Mouse (Mus musculus) limb, embryonic 14.5 days (tissue): ENCODE measurements around the gene Nubp2. TPM values are rescaled to one million over a fixed set of nuclear protein-coding genes. Genes with fewer than 3 reads are reported as not detected.

Source experiments
- ATAC-seq: fragments of 200-750 bp; cut with Nextera tagmentation; 2 replicates; pipeline ENCODE4 v1.8.0; 2017; ENCODE audit warnings: low read depth, moderate number of reproducible peaks, moderate TSS enrichment; ENCODE audit not compliant: low FRiP score
- DNase-seq: peaks from one replicate; pipeline ENCODE4 v3.0.0-alpha.2; 2015; ENCODE audit warnings: low spot score
- H3K27ac ChIP-seq: fragments of 300-500 bp; sonication (generic); replicated peaks from 2 replicates; pipeline ENCODE4 v1.5.1; 2014; ENCODE audit warnings: low read depth, mild to moderate bottlenecking, low read length, moderate library complexity, mixed read lengths
- H3K27me3 ChIP-seq: fragments of 300-500 bp; sonication (generic); 2 replicates; pipeline ENCODE4 v1.6.1; 2014; ENCODE audit warnings: low read length, mixed read lengths; ENCODE audit not compliant: control insufficient read depth, insufficient read depth
- H3K36me3 ChIP-seq: fragments of 300-500 bp; sonication (generic); 2 replicates; pipeline ENCODE4 v1.6.1; 2014; ENCODE audit warnings: mild to moderate bottlenecking, low read length, moderate library complexity, mixed read lengths; ENCODE audit not compliant: control insufficient read depth, insufficient read depth
- H3K4me1 ChIP-seq: fragments of 300-500 bp; sonication (generic); 2 replicates; pipeline ENCODE4 v1.6.1; 2014; ENCODE audit warnings: antibody characterized with exemption, low read length, mixed read lengths; ENCODE audit not compliant: control insufficient read depth, insufficient read depth
- H3K4me2 ChIP-seq: fragments of 300-500 bp; sonication (generic); replicated peaks from 2 replicates; pipeline ENCODE4 v1.6.1; 2014; ENCODE audit warnings: low read depth, mild to moderate bottlenecking, low read length, moderate library complexity; ENCODE audit not compliant: severe bottlenecking
- H3K4me3 ChIP-seq: fragments of 300-500 bp; sonication (generic); replicated peaks from 2 replicates; pipeline ENCODE4 v1.5.1; 2014; ENCODE audit warnings: low read length
- H3K9ac ChIP-seq: fragments of 300-500 bp; sonication (generic); 2 replicates; pipeline ENCODE4 v1.6.1; 2014; ENCODE audit warnings: mild to moderate bottlenecking, low read depth, low read length, moderate library complexity; ENCODE audit not compliant: severe bottlenecking
- H3K9me3 ChIP-seq: fragments of 300-500 bp; sonication (generic); 2 replicates; pipeline ENCODE4 v1.6.1; 2016; ENCODE audit warnings: low read length; ENCODE audit not compliant: control insufficient read depth
- POLR2A ChIP-seq: fragments of 200-500 bp; IDR thresholded peaks from 2 replicates; pipeline ENCODE4 v1.8.0; 2012; ENCODE audit warnings: inconsistent platforms, mild to moderate bottlenecking, moderate library complexity, borderline replicate concordance; ENCODE audit not compliant: insufficient read depth, insufficient read length; ENCODE audit errors: extremely low read depth
- WGBS: fragments of 180-500 bp; shearing (Covaris S2); extraction: QIAGEN DNeasy Blood & Tissue Kit; methylation state at CpG from one replicate; pipeline ENCODE4 v1.1.7; 2014; 5-methylcytosine and 5-hydroxymethylcytosine counted together
- polyA plus RNA-seq, 2 experiments: library from polyadenylated mRNA; depleted of rRNA in 1 of 2; stranded (reverse) in 1 of 2; unstranded in 1 of 2; fragments of >200 nt; fragmentation: Nextera tagmentation in 1 of 2; extraction: Ambion mirVana in 1 of 2; gene quantifications; 2 replicates each; pipeline versions ENCODE4 v1.2.1 to v1.2.3; 2012 to 2014

The Nubp2 gene
- polyA plus RNA-seq, 2 experiments, result 27.4 to 54.0 TPM

- H3K4me3 ChIP-seq, result no peak overlapping the region
- peaks cover 5% of the 10 kb centered on the region; the same call in 1 of the 2 replicates for H3K4me1 ChIP-seq
- no peak overlapping the region for H3K4me2 ChIP-seq
- H3K27ac ChIP-seq, result no peak overlapping the region
- peaks cover 14% of the 10 kb centered on the region for H3K36me3 ChIP-seq
- DNase-seq (no peak), ATAC-seq (no peak)
- H3K9ac ChIP-seq, result no peak overlapping the region
- no peaks in the 10 kb centered on the region for H3K9me3 ChIP-seq
- H3K27me3 ChIP-seq, result no peaks in the 10 kb centered on the region
- WGBS, result 42% methylated on average over 7 of the region's 7 CpGs
- TF ChIP-seq POLR2A, result no peak
Observed at GRCm38 (mm10) chr17:24881738-24882440, 4.3 kb downstream of the Nubp2 start.

- no peak overlapping the region for H3K4me3 ChIP-seq
- no peaks in the 10 kb centered on the region for H3K27me3 ChIP-seq
- H3K9me3 ChIP-seq, result no peaks in the 10 kb centered on the region
- H3K4me2 ChIP-seq, result no peak overlapping the region
- TF ChIP-seq POLR2A, result no peak
- H3K36me3 ChIP-seq, result peaks cover 11% of the 10 kb centered on the region
- no peaks in the 10 kb centered on the region for H3K4me1 ChIP-seq
- 0 out of 2 replicates have a peak overlapping the region, but pooled peaks have one; percentile 16 for H3K9ac ChIP-seq
- 69% methylated on average over 8 of the region's 8 CpGs for WGBS
- ATAC-seq (no peak), DNase-seq (no peak)
- H3K27ac ChIP-seq, result no peak overlapping the region
Observed at GRCm38 (mm10) chr17:24878531-24878930, 7.6 kb downstream of the Nubp2 start.

- H3K27ac ChIP-seq, result no peak overlapping the region
- no peaks in the 10 kb centered on the region for H3K4me1 ChIP-seq
- peaks cover 7% of the 10 kb centered on the region; the same call in 1 of the 2 replicates for H3K36me3 ChIP-seq
- H3K4me2 ChIP-seq, result no peak overlapping the region
- H3K4me3 ChIP-seq, result no peak overlapping the region
- H3K9me3 ChIP-seq, result no peaks in the 10 kb centered on the region
- ATAC-seq (no peak; the same call in 1 of the 2 replicates), DNase-seq (no peak)
- 0 out of 2 replicates have a peak overlapping the region, but pooled peaks have one; percentile 16 for H3K9ac ChIP-seq
- no peak for TF ChIP-seq POLR2A
- WGBS, result 39% methylated on average over 5 of the region's 5 CpGs
- no peaks in the 10 kb centered on the region for H3K27me3 ChIP-seq
Observed at GRCm38 (mm10) chr17:24878117-24878397, 8.1 kb downstream of the Nubp2 start.

GRCm38 (mm10) chr17:24877336-24878116 is 8.6 kb downstream of the Nubp2 start:
- Histone ChIP-seq H3K27ac (no peak overlapping the region), H3K9ac (no peak overlapping the region), H3K4me2 (no peak overlapping the region), H3K27me3 (no peaks in the 10 kb centered on the region), H3K4me3 (no peak overlapping the region), H3K9me3 (no peaks in the 10 kb centered on the region), H3K4me1 (no peaks in the 10 kb centered on the region), H3K36me3 (peaks cover 1% of the 10 kb centered on the region; the same call in 1 of the 2 replicates)
- no peak for TF ChIP-seq POLR2A
- no peak for ATAC-seq
- 61% methylated on average over 10 of the region's 10 CpGs for WGBS
- DNase-seq, result no peak

- 74% methylated on average over 8 of the region's 8 CpGs for WGBS
- no peak for ATAC-seq
- no peak for DNase-seq
- no peak overlapping the region for H3K4me3 ChIP-seq
- TF ChIP-seq POLR2A, result no peak
- H3K36me3 ChIP-seq, result no peaks in the 10 kb centered on the region
- no peaks in the 10 kb centered on the region for H3K4me1 ChIP-seq
- H3K9me3 ChIP-seq, result no peaks in the 10 kb centered on the region
- no peaks in the 10 kb centered on the region for H3K27me3 ChIP-seq
- H3K27ac ChIP-seq, result no peak overlapping the region
- no peak overlapping the region for H3K4me2 ChIP-seq
- H3K9ac ChIP-seq, result no peak overlapping the region
Observed at GRCm38 (mm10) chr17:24874989-24875388, 11.2 kb downstream of the Nubp2 start.
